Mouse (Mus musculus) liver, embryonic 14.5 days (tissue): Measurements from ENCODE around the gene Cyb5r4.

ENCODE experiments used
- CTCF ChIP-seq: IDR thresholded peaks from 2 replicates; pipeline ENCODE4 v1.5.1; 2016; ENCODE audit warnings: antibody characterized with exemption, low read depth, control low read depth
- EP300 ChIP-seq: IDR thresholded peaks from 2 replicates; pipeline ENCODE4 v1.6.1; 2016; ENCODE audit warnings: antibody characterized with exemption, low read depth

DNA sequence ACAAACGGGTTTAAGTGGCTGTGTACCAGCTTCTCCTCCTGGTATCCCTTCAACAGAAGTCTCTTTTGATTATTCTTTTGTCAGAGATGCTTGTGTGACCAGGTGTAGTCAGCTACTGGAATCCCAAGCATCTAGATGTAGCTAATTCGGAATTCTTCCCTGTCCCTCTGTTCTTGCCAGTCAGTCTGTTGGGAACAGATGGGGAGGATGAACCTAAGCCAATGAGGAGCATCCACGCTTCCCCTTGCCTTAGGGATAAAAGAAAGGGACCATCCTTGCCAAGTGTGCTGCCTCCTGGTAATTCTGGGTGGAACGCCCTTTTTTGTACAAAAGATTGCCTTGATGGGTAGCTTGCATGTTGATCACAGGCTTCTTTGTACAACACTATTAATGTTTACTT lies 48.3 kb upstream of the Cyb5r4 start:
- TF ChIP-seq CTCF (no peak), EP300 (no peak)
